Mouse (Mus musculus) Patski (cell line): ENCODE results near the gene Vamp2. TPM values are rescaled to one million over a fixed set of nuclear protein-coding genes. Genes with fewer than 3 reads are reported as not detected.

Source experiments
- ATAC-seq: fragments of 100-300 bp; one replicate; pipeline ENCODE4 v1.8.0; 2021
- CTCF ChIA-PET: fragments of 350-600 bp; sonication (Branson Sonifier 250); formaldehyde crosslinking; loops from one replicate; lab custom pipeline; 2022; ENCODE audit warnings: inconsistent platforms; lab: Charles Lee
- POLR2A ChIA-PET: fragments of 350-600 bp; sonication (Branson Sonifier 250); formaldehyde crosslinking; loops from one replicate; lab custom pipeline; 2022; ENCODE audit warnings: antibody characterized with exemption, inconsistent platforms; lab: Charles Lee
- DNase-seq: peaks from one replicate; pipeline ENCODE4 v3.0.0-alpha.2; 2011; ENCODE audit warnings: low read depth, low spot score
- H3K27me3 ChIP-seq: fragments of 371-371 bp; one replicate; pipeline ENCODE4 v1.5.1; 2021
- CTCF ChIP-seq: fragments of 100-300 bp; IDR thresholded peaks from one replicate; pipeline ENCODE4 v1.5.1; 2021
- in situ Hi-C: fragments of 300-500 bp; cut with MboI; formaldehyde crosslinking; loops from 3 replicates; pipeline ENCODE4 v1.11.1; 2018; ENCODE audit warnings: low pct_unique_long_range_greater_than_20kb, mixed read lengths
- polyA plus RNA-seq: library from polyadenylated mRNA; unstranded; gene quantifications from one replicate; pipeline ENCODE4 v1.2.3, GENCODE M21; 2021

Gene Vamp2
- polyA plus RNA-seq, 1 experiment from 2014 or later, result 62.4 TPM

DNA sequence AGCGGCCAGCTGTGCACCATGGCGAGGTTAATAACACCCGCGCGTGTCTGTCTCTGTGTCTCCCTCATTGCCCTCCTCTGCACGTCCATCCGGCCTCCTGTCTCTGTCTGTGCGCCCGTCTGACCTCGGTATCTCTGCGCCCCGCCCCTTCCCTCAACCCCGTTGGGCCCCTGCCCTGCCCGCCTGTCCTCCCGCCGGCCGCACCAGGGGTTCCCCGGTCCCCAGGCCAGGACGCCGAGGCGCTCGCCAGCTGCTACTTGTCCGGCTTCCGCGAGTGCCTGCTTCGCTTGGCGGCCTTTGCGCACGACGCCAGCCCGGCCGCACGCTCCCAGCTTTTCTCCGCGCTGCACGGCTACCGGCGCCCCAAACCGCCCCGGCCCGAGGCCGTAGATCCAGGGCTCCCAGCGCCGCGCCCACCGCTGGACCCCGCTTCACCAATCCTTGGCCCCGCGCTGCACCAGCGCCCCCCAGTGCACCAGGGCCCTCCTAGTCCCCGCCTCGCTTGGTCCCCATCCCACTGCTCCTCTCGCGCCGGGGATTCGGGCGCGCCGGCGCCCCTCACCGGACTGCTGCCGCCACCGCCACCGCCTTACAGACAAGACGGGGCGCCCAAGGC, 34.2 kb downstream of the Vamp2 start, which contains the start of gene 9130213A22Rik:
TSS of gene 9130213A22Rik (minus strand) at position 254 of the 616 bp plus-strand sequence.
- ChIA-PET POLR2A (interaction anchor here (0.6 to 3.5 kb wide), 12 partner anchors 12 to 82 kb away, joined by 3 to 20 read pairs (median 5); partner anchors contain the start of gene Per1), CTCF (interaction anchor here (0.7 to 6.2 kb wide), 15 partner anchors 9 to 82 kb away, joined by 3 to 78 read pairs (median 4); partner anchors contain the start of genes Per1 and Tmem107)
- ATAC-seq (peak; percentile 49), DNase-seq (no peak)
- in situ Hi-C loops, result loop anchor here (5.0 kb wide), 1 partner anchor 55 kb away; no protein-coding TSS in a partner anchor
- no peak for TF ChIP-seq CTCF
- no peaks in the 10 kb centered on the region for H3K27me3 ChIP-seq

DNA sequence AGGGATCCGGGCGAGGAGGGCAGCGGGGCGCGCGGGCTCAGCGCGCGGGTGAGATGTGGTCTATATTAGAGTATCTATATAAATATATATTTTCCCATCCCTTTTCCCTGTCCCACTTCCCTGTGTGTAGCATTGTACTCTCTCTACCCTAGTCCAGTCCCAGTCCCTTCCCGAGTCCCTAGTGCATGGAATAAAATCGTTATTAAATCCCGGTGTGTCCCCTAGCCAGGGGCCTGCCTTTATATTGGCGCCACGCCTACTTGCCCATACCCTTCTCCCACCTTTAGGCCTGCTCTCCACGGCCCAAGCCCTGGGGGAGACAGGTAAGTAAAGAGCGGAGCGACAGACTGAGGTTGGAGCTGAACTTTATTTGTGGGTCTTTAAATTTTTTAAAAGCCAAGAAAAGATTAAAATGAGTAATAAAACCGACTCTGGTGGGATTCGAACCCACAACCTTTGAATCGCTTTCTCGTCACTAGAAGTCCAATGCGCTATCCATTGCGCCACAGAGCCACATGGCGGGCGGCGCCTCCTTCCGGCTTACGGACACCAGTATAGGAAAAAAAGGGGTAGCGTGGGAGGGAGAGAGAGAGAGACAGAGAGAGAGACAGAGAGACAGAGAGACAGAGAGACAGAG, 34.9 kb downstream of the Vamp2 start:
- no peak for TF ChIP-seq CTCF

DNA sequence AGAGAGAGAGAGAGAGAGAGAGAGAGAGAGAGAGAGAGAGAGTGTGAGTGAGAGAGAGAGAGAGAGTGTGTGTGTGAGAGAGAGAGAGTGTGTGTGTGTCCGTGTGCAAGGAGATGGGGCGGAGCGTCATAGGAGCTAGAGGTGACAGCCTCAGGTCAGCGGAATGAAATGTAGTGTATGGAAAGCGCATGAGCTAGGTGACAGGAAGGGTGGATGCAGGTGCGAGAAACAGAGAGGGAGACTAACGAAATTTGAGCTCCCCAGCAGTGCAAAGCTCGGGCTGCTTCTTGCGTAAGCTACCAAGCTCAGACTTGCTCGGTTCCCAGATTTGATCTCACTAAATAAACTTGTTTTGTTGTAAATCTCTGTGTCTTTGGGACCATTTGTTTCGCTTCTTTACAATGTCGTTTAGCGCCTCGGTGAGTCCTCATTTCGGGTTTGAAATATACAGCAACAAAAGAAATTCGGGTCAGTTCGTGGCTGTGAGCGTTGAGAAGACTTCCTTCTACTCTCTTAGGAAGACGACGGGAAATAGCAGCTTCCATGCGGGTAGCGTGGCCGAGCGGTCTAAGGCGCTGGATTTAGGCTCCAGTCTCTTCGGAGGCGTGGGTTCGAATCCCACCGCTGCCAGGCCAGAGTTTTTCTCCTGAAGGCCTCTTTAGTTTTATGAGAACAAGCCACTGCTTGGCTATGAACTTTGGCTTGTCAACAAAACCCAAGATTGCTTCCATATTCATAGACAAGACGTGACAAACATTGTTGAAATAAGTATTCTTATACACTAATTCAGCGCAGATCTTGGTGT, 35.6 kb downstream of the Vamp2 start:
- no peak for DNase-seq
- in situ Hi-C loops, result loop anchor here (5.0 kb wide), 1 partner anchor 57 kb away; no protein-coding TSS in a partner anchor
- no peak for ATAC-seq
- POLR2A ChIA-PET, result interaction anchor here (0.6 to 3.5 kb wide), 6 partner anchors 27 to 82 kb away, joined by 3 to 20 read pairs (median 4); partner anchors contain the start of gene Borcs6
- CTCF ChIA-PET, result interaction anchor here (0.6 to 6.2 kb wide), 12 partner anchors 8 to 63 kb away, joined by 3 to 78 read pairs (median 4); no protein-coding TSS in a partner anchor
- no peaks in the 10 kb centered on the region for H3K27me3 ChIP-seq
- TF ChIP-seq CTCF, result no peak

More for the DNA sequence above, 34.9 kb downstream of the Vamp2 start:
- ChIA-PET POLR2A (interaction anchor here (0.6 to 3.5 kb wide), 8 partner anchors 27 to 81 kb away, joined by 3 to 20 read pairs (median 6); no protein-coding TSS in a partner anchor), CTCF (interaction anchor here (0.7 to 6.2 kb wide), 13 partner anchors 7 to 82 kb away, joined by 3 to 78 read pairs (median 4); no protein-coding TSS in a partner anchor)
- H3K27me3 ChIP-seq, result no peaks in the 10 kb centered on the region
- no peak for DNase-seq
- in situ Hi-C loops, result loop anchor here (5.0 kb wide), 1 partner anchor 56 kb away; no protein-coding TSS in a partner anchor
- ATAC-seq, result no peak

DNA sequence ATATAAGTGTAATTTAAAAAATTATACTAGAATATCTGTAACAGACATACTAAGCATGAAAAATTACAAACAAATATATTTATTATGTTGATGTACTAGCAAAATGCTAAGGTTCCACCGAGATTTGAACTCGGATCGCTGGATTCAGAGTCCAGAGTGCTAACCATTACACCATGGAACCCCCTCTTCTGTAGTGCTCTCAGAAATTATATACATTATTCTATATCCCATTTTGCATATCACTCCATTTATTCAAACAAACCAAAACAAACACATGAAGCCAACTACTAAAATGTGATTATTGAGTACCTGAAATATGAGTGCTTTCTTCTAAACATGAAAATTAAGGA, 36.2 kb downstream of the Vamp2 start:
- no peak for ATAC-seq
- in situ Hi-C loops, result loop anchor here (5.0 kb wide), 1 partner anchor 57 kb away; no protein-coding TSS in a partner anchor

DNA sequence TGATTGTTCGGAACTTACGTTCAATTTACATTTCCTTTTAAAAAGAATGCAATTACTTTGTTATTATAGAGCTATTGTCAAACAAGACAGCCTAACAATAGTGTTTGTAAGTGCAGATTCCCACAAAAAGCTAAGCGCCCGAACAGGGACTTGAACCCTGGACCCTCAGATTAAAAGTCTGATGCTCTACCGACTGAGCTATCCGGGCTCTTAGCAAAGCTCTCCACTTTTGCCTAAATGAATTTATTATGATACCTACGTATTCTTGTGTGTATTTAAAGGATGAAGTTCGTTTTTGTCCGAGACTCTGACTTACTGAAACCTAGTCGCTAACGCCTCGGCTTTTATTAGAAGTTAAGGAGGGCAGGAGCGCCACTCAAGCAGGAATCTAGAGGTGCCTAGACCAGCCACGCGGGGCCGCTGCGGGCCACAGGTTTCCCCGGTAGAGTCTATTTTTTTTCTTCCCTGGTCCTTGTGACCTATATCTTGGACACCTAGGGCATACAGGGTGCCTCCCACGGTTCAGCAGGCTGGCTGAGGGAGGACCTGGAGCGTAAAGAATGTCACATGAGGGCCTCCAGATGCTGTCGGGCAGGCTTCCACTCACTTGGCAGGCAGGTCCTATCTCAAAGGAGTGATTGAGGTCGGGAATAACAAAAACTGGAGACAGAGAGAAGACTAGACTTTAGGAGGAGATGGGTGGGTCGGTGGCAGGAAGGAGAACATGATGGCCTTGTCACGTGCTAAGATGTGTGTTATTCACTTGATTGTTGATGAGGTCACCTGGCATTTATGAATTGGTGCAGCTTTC, 37.0 kb downstream of the Vamp2 start:
- no peak for TF ChIP-seq CTCF
- H3K27me3 ChIP-seq, result no peaks in the 10 kb centered on the region
- POLR2A ChIA-PET, result interaction anchor here (0.7 kb wide), 1 partner anchor 51 kb away, joined by 4 read pairs; no protein-coding TSS in a partner anchor
- CTCF ChIA-PET, result interaction anchor here (0.7 to 6.2 kb wide), 3 partner anchors 49 to 118 kb away, joined by 3 to 78 read pairs (median 5); no protein-coding TSS in a partner anchor
- peak; percentile 40 for ATAC-seq
- in situ Hi-C loops, result loop anchor here (5.0 kb wide), 1 partner anchor 117 kb away; no protein-coding TSS in a partner anchor
- DNase-seq, result peak; percentile 76

More for the DNA sequence above, 36.2 kb downstream of the Vamp2 start:
- no peak for TF ChIP-seq CTCF
- POLR2A ChIA-PET, result interaction anchor here (1.1 to 3.5 kb wide), 3 partner anchors 55 to 83 kb away, joined by 3 to 20 read pairs (median 5); no protein-coding TSS in a partner anchor
- H3K27me3 ChIP-seq, result no peaks in the 10 kb centered on the region
- no peak for DNase-seq
- CTCF ChIA-PET, result interaction anchor here (0.7 to 6.2 kb wide), 3 partner anchors 48 to 119 kb away, joined by 3 to 78 read pairs (median 5); no protein-coding TSS in a partner anchor

DNA sequence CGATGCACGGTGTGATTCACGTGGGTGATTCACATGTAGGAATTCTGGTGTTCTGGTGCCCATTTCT, 37.4 kb downstream of the Vamp2 start, which contains the start of gene Aloxe3:
TSS of gene Aloxe3 (plus strand) at position 45 of the 67 bp plus-strand sequence.
- ChIA-PET CTCF (interaction anchor here (6.2 kb wide), 1 partner anchor 61 kb away, joined by 78 read pairs; no protein-coding TSS in a partner anchor), POLR2A (no interaction called here)
- in situ Hi-C loops, result loop anchor here (5.0 kb wide), 1 partner anchor 117 kb away; no protein-coding TSS in a partner anchor
- ATAC-seq (no peak), DNase-seq (no peak)
- H3K27me3 ChIP-seq, result no peaks in the 10 kb centered on the region
- no peak for TF ChIP-seq CTCF

DNA sequence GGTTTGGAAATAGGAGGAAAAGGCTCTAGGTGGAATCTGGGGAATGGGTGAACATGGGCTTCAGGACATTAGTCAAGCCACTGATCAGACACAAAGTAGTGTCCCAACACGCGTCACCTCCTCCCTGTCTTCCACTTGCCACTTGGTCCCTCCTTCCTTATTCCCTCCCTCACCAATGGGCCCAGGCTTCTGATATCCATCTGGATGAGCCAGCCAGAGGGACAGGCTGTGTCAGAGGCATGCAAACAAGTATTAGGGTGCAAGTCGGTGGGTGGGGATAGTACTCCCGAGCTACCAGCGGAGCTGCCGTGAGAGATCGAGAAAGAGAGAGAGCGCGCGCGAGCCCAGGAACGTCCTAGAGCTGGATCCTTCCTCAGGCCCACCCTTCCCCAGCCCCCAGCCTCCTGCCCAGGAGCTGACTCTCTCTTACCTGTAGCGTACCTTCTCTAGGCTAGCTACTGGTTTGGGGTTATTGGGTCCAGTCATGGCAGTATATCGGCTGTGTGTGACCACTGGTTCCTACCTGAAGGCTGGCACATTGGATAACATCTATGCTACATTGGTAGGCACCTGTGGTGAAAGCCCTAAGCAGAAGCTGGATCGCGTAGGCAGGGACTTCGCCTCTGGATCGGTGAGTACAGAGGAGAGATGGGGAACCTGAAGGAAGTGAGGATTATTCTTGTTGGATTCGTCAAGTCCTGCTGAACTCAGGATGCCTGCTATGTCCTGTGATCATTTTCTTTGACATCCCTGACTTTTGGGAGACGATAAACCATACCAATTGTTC, 37.8 kb downstream of the Vamp2 start:
- in situ Hi-C loops, result loop anchor here (5.0 kb wide), 1 partner anchor 116 kb away; no protein-coding TSS in a partner anchor
- DNase-seq (no peak), ATAC-seq (no peak)
- POLR2A ChIA-PET, result no interaction called here
- TF ChIP-seq CTCF, result no peak
- CTCF ChIA-PET, result interaction anchor here (6.2 kb wide), 1 partner anchor 61 kb away, joined by 78 read pairs; no protein-coding TSS in a partner anchor
- H3K27me3 ChIP-seq, result no peaks in the 10 kb centered on the region

DNA sequence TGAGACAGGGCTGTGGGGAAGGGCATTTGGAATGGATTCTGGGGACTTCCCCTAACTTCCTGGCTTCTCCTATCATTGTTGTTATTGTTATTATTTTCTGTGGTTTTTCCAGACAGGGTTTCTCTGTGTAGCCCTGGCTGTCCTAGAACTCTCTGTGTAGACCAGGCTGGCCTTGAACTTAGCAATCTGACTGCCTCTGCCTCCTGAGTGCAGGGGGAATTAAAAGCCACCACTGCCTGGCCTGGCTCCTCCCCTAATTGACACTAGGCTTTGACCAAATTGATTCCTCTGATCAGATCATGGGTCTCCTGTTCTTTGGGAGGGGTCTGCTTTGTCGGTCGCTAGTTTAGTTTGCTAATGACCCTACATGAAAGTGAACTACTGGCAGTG, 38.4 kb downstream of the Vamp2 start:
- ATAC-seq, result no peak
- POLR2A ChIA-PET, result no interaction called here
- no peak for TF ChIP-seq CTCF
- CTCF ChIA-PET, result no interaction called here
- DNase-seq, result no peak
- in situ Hi-C loops, result loop anchor here (5.0 kb wide), 1 partner anchor 116 kb away; no protein-coding TSS in a partner anchor
- no peaks in the 10 kb centered on the region for H3K27me3 ChIP-seq
